Comparison of ENCODE assay signal across 18 mouse cellular contexts in the genomic region with DNA sequence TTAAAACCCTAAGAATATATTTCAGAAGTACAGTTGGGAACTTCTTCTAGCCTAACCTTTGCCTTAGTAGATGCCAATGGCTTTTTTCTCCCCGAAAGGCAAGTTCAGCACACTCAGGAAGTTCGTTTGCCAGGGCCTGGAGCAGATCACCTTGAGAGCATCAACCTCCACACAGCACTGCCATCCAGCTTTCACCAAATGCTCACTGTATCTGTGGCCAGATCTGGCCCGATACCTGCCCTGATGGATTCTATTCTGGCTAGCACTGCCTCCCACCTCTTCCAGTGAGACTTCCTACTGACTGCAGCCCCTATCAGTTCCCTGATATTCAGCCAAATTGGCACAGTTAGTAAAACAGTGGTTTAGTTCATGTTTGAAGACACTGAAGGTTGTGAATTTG.
"Had no signal": no experiment of that assay in that cellular context is flagged by ENCODE, and none has a peak within 500 bp of the region (broad histone marks: within the 10 kb centered on the region; RNA-seq: fewer than 3 reads in every experiment).

No protein-coding gene starts in this region.

- H3K27ac ChIP-seq: lung, embryonic 15.5 days; macrophage; midbrain, embryonic 13.5 days; midbrain, embryonic 15.5 days; neural tube, embryonic 12.5 days; stomach, embryonic 15.5 days; stomach, postnatal 0 days had no signal

- H3K4me2 ChIP-seq: lung, embryonic 15.5 days; midbrain, embryonic 11.5 days; midbrain, embryonic 13.5 days; midbrain, embryonic 15.5 days; neural tube, embryonic 12.5 days; stomach, embryonic 15.5 days had no signal

- H3K9ac ChIP-seq: liver, postnatal 0 days; lung, embryonic 15.5 days; midbrain, embryonic 13.5 days; midbrain, embryonic 15.5 days; neural tube, embryonic 12.5 days; stomach, embryonic 15.5 days had no signal

- H3K9me3 ChIP-seq: lung, embryonic 15.5 days; megakaryocyte, embryonic 14.5 days; midbrain, embryonic 13.5 days; midbrain, embryonic 15.5 days; neural tube, embryonic 12.5 days; stomach, embryonic 15.5 days had no signal

- DNase-seq: liver, postnatal 0 days; lung, adult 2 months; lung, postnatal 14 days; lung, postnatal 36 days; right cerebral cortex, postnatal 14 days; thymus, adult 2 months; thymus, postnatal 25 days; thymus, postnatal 4 days had no signal

- H3K27me3 ChIP-seq: lung, embryonic 15.5 days; megakaryocyte, embryonic 14.5 days; midbrain, embryonic 13.5 days; midbrain, embryonic 15.5 days; neural tube, embryonic 12.5 days; stomach, embryonic 15.5 days had no signal

- ATAC-seq: liver, postnatal 0 days; lung, postnatal 0 days; midbrain, embryonic 13.5 days; midbrain, embryonic 15.5 days had no signal

- H3K36me3 ChIP-seq: lung, embryonic 15.5 days; midbrain, embryonic 13.5 days; midbrain, embryonic 15.5 days; neural tube, embryonic 12.5 days; stomach, embryonic 15.5 days had no signal

- H3K4me3 ChIP-seq: lung, embryonic 15.5 days; megakaryocyte, embryonic 14.5 days; midbrain, embryonic 13.5 days; midbrain, embryonic 15.5 days; neural tube, embryonic 12.5 days; stomach, embryonic 15.5 days had no signal

- H3K4me1 ChIP-seq: lung, embryonic 15.5 days; midbrain, embryonic 13.5 days; midbrain, embryonic 15.5 days; neural tube, embryonic 12.5 days; stomach, embryonic 15.5 days had no signal
